Mouse (Mus musculus): ENCODE results near the gene Rpl23.

DNA sequence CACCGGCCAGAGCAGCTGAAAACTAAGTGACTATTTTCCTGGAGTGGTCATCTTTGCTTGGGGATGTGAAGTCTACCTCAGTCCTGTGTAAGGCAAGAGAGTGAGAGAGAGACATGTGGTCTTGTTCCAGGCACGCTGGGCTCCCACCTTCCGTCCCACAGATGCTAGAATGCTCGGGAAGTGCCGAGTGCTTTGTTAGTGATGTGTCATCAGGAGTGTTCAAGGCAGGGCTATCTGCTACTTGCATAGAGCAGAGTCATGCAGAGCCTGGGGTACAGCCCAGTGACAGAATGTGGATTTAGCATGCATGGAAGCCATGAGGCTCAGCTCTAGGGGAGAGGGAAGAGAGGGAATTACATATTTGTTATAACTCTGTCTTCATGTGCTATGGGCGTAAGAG is 45.4 kb upstream of the Rpl23 start:
- TF ChIP-seq CTCF (IDR thresholded peaks at IDR 0.05; ENCODE audit: control insufficient read depth, insufficient read depth, insufficient read length) (no peak), CEBPB (IDR thresholded peaks at IDR 0.05; ENCODE audit: low read depth) (no peak), MAX (IDR thresholded peaks at IDR 0.05) (no peak)

Measured in C2C12 (cell line).